Mouse (Mus musculus): Measurements from ENCODE around the gene Bgn. TPM values are rescaled to one million over a fixed set of nuclear protein-coding genes. Genes with fewer than 3 reads are reported as not detected.

Bgn gene
- polyA plus RNA-seq (2015; fragmentation: Nextera tagmentation; extraction: Ambion mirVana) = 14.9 and 21.1 TPM in 2 replicates

- H3K4me2 ChIP-seq (ENCODE audit: low read length) = no peak within 1 kb of the TSS; the same call in 1 of the 2 replicates
Observed at GRCm38 (mm10) chrX:73483484-73483810, at the start of gene Bgn. Gene Bgn (plus strand): TSS chrX:73483602.

GRCm38 (mm10) chrX:73435252-73435651 lies 48.1 kb upstream of the Bgn start, which contains the start of gene Trex2:
Gene Trex2 (minus strand): TSS chrX:73435344.
- Histone ChIP-seq H3K9ac (replicated peaks; ENCODE audit: low read depth, low read length) (no peak within 1 kb of the TSS), H3K4me1 (replicated peaks; ENCODE audit: control insufficient read depth, insufficient read depth, low read length) (no peaks in the 10 kb centered on the region), H3K27me3 (replicated peaks; ENCODE audit: control insufficient read depth, insufficient read depth, low read length) (no peaks in the 10 kb centered on the region), H3K36me3 (ENCODE audit: control insufficient read depth, insufficient read depth) (no peaks in the 10 kb centered on the region), H3K4me3 (replicated peaks; ENCODE audit: low read length) (no peak within 1 kb of the TSS), H3K9me3 (ENCODE audit: control insufficient read depth, low read length) (no peaks in the 10 kb centered on the region), H3K4me2 (ENCODE audit: low read length) (no peak within 1 kb of the TSS), H3K27ac (ENCODE audit: low read length) (no peak within 1 kb of the TSS)
- WGBS = 85% methylated on average over 11 of the region's 11 CpGs
- ATAC-seq = no peak

More at GRCm38 (mm10) chrX:73483484-73483810, at the start of gene Bgn:
- Histone ChIP-seq H3K27me3 (replicated peaks; ENCODE audit: control insufficient read depth, insufficient read depth, low read length) (no peaks in the 10 kb centered on the region), H3K9me3 (ENCODE audit: control insufficient read depth, low read length) (no peaks in the 10 kb centered on the region), H3K9ac (replicated peaks; ENCODE audit: low read depth, low read length) (no peak within 1 kb of the TSS), H3K4me1 (replicated peaks; ENCODE audit: control insufficient read depth, insufficient read depth, low read length) (no peaks in the 10 kb centered on the region; the same call in 1 of the 2 replicates), H3K4me3 (replicated peaks; ENCODE audit: low read length) (0 out of 2 replicates have a peak within 1 kb of the TSS, but pooled peaks have one; percentile 3), H3K36me3 (ENCODE audit: control insufficient read depth, insufficient read depth) (no peaks in the 10 kb centered on the region), H3K27ac (ENCODE audit: low read length) (no peak within 1 kb of the TSS)
- WGBS = 34% methylated on average over 9 of the region's 14 CpGs
- ATAC-seq = no peak

GRCm38 (mm10) chrX:73441428-73441827 lies 42.0 kb upstream of the Bgn start:
- H3K4me3 ChIP-seq (replicated peaks; ENCODE audit: low read length) = no peak overlapping the region
- 63% methylated on average over 2 of the region's 2 CpGs for WGBS
- no peak for ATAC-seq
- H3K9me3 ChIP-seq (ENCODE audit: control insufficient read depth, low read length) = no peaks in the 10 kb centered on the region
- H3K36me3 ChIP-seq (ENCODE audit: control insufficient read depth, insufficient read depth) = no peaks in the 10 kb centered on the region
- no peaks in the 10 kb centered on the region for H3K27me3 ChIP-seq (replicated peaks; ENCODE audit: control insufficient read depth, insufficient read depth, low read length)
- H3K4me2 ChIP-seq (ENCODE audit: low read length) = no peak overlapping the region
- H3K4me1 ChIP-seq (replicated peaks; ENCODE audit: control insufficient read depth, insufficient read depth, low read length) = no peaks in the 10 kb centered on the region
- no peak overlapping the region for H3K27ac ChIP-seq (ENCODE audit: low read length)
- no peak overlapping the region for H3K9ac ChIP-seq (replicated peaks; ENCODE audit: low read depth, low read length)

GRCm38 (mm10) chrX:73451949-73452348 lies 31.5 kb upstream of the Bgn start:
- Histone ChIP-seq H3K4me3 (replicated peaks; ENCODE audit: low read length) (no peak overlapping the region), H3K9ac (replicated peaks; ENCODE audit: low read depth, low read length) (no peak overlapping the region), H3K27me3 (replicated peaks; ENCODE audit: control insufficient read depth, insufficient read depth, low read length) (no peaks in the 10 kb centered on the region), H3K27ac (ENCODE audit: low read length) (no peak overlapping the region), H3K36me3 (ENCODE audit: control insufficient read depth, insufficient read depth) (no peaks in the 10 kb centered on the region), H3K4me1 (replicated peaks; ENCODE audit: control insufficient read depth, insufficient read depth, low read length) (no peaks in the 10 kb centered on the region), H3K9me3 (ENCODE audit: control insufficient read depth, low read length) (no peaks in the 10 kb centered on the region), H3K4me2 (ENCODE audit: low read length) (no peak overlapping the region)
- WGBS = 18% methylated on average over 2 of the region's 2 CpGs
- ATAC-seq = 0 out of 2 replicates have a peak, but pooled peaks have one; percentile 38

- Histone ChIP-seq H3K4me3 (replicated peaks; ENCODE audit: low read length) (peak within 1 kb of the TSS; percentile 53), H3K9ac (replicated peaks; ENCODE audit: low read depth, low read length) (peak within 1 kb of the TSS; percentile 60), H3K9me3 (ENCODE audit: control insufficient read depth, low read length) (no peaks in the 10 kb centered on the region), H3K27ac (ENCODE audit: low read length) (no peak within 1 kb of the TSS), H3K4me2 (ENCODE audit: low read length) (peak within 1 kb of the TSS; percentile 65), H3K27me3 (replicated peaks; ENCODE audit: control insufficient read depth, insufficient read depth, low read length) (no peaks in the 10 kb centered on the region), H3K36me3 (ENCODE audit: control insufficient read depth, insufficient read depth) (no peaks in the 10 kb centered on the region), H3K4me1 (replicated peaks; ENCODE audit: control insufficient read depth, insufficient read depth, low read length) (peaks cover 8% of the 10 kb centered on the region)
- peak; percentile 100 for ATAC-seq
- WGBS = 26% methylated on average over 24 of the region's 26 CpGs
Observed at GRCm38 (mm10) chrX:73458877-73459392, 24.5 kb upstream of the Bgn start, which contains the start of gene Haus7. Gene Haus7 (minus strand): TSS chrX:73459044.

- no peak for ATAC-seq
- H3K9me3 ChIP-seq (ENCODE audit: control insufficient read depth, low read length) = no peaks in the 10 kb centered on the region
- H3K4me2 ChIP-seq (ENCODE audit: low read length) = no peak overlapping the region
- WGBS = 68% methylated on average over 4 of the region's 4 CpGs
- H3K27me3 ChIP-seq (replicated peaks; ENCODE audit: control insufficient read depth, insufficient read depth, low read length) = no peaks in the 10 kb centered on the region
- no peak overlapping the region for H3K9ac ChIP-seq (replicated peaks; ENCODE audit: low read depth, low read length)
- no peaks in the 10 kb centered on the region for H3K36me3 ChIP-seq (ENCODE audit: control insufficient read depth, insufficient read depth)
- H3K4me1 ChIP-seq (replicated peaks; ENCODE audit: control insufficient read depth, insufficient read depth, low read length) = peaks cover 8% of the 10 kb centered on the region
- no peak overlapping the region for H3K4me3 ChIP-seq (replicated peaks; ENCODE audit: low read length)
- H3K27ac ChIP-seq (ENCODE audit: low read length) = no peak overlapping the region
Observed at GRCm38 (mm10) chrX:73460792-73461191, 22.6 kb upstream of the Bgn start.

GRCm38 (mm10) chrX:73465483-73466186 lies 17.8 kb upstream of the Bgn start:
- WGBS = 64% methylated on average over 9 of the region's 9 CpGs
- Histone ChIP-seq H3K9me3 (ENCODE audit: control insufficient read depth, low read length) (no peaks in the 10 kb centered on the region), H3K36me3 (ENCODE audit: control insufficient read depth, insufficient read depth) (no peaks in the 10 kb centered on the region), H3K27ac (ENCODE audit: low read length) (no peak overlapping the region), H3K27me3 (replicated peaks; ENCODE audit: control insufficient read depth, insufficient read depth, low read length) (no peaks in the 10 kb centered on the region), H3K4me2 (ENCODE audit: low read length) (no peak overlapping the region), H3K9ac (replicated peaks; ENCODE audit: low read depth, low read length) (no peak overlapping the region), H3K4me3 (replicated peaks; ENCODE audit: low read length) (no peak overlapping the region), H3K4me1 (replicated peaks; ENCODE audit: control insufficient read depth, insufficient read depth, low read length) (no peaks in the 10 kb centered on the region)
- no peak for ATAC-seq

GRCm38 (mm10) chrX:73467446-73468241 lies 15.8 kb upstream of the Bgn start:
- ATAC-seq = no peak
- WGBS = 82% methylated on average over 4 of the region's 5 CpGs
- Histone ChIP-seq H3K9ac (replicated peaks; ENCODE audit: low read depth, low read length) (no peak overlapping the region), H3K9me3 (ENCODE audit: control insufficient read depth, low read length) (no peaks in the 10 kb centered on the region), H3K27ac (ENCODE audit: low read length) (no peak overlapping the region), H3K27me3 (replicated peaks; ENCODE audit: control insufficient read depth, insufficient read depth, low read length) (no peaks in the 10 kb centered on the region), H3K36me3 (ENCODE audit: control insufficient read depth, insufficient read depth) (no peaks in the 10 kb centered on the region), H3K4me1 (replicated peaks; ENCODE audit: control insufficient read depth, insufficient read depth, low read length) (no peaks in the 10 kb centered on the region), H3K4me3 (replicated peaks; ENCODE audit: low read length) (no peak overlapping the region), H3K4me2 (ENCODE audit: low read length) (no peak overlapping the region)

- Histone ChIP-seq H3K9ac (replicated peaks; ENCODE audit: low read depth, low read length) (no peak overlapping the region), H3K4me1 (replicated peaks; ENCODE audit: control insufficient read depth, insufficient read depth, low read length) (no peaks in the 10 kb centered on the region), H3K4me2 (ENCODE audit: low read length) (no peak overlapping the region), H3K27me3 (replicated peaks; ENCODE audit: control insufficient read depth, insufficient read depth, low read length) (no peaks in the 10 kb centered on the region), H3K36me3 (ENCODE audit: control insufficient read depth, insufficient read depth) (no peaks in the 10 kb centered on the region), H3K27ac (ENCODE audit: low read length) (no peak overlapping the region), H3K4me3 (replicated peaks; ENCODE audit: low read length) (no peak overlapping the region), H3K9me3 (ENCODE audit: control insufficient read depth, low read length) (no peaks in the 10 kb centered on the region)
- no peak for ATAC-seq
- WGBS = 85% methylated on average over 3 of the region's 3 CpGs
Observed at GRCm38 (mm10) chrX:73468330-73468729, 15.1 kb upstream of the Bgn start.
